Mouse (Mus musculus): ENCODE measurements at regions not wholly inside any gene's neighbourhood (a gene's known extent, or its start where the extent isn't known, plus 50 kb on each side); places are given as distances from the start of the nearest gene placed in this dataset.

GRCm38 (mm10) chr8:7827811-7828210 is 833.2 kb downstream of the Efnb2 start:
- TF ChIP-seq GATA1 (IDR thresholded peaks at IDR 0.05; ENCODE audit: borderline replicate concordance, low read length) (no peak), FLI1 (IDR thresholded peaks at IDR 0.05; ENCODE audit: low read length) (no peak)
- no peaks in the 10 kb centered on the region for H3K4me1 ChIP-seq
- H3K27me3 ChIP-seq (replicated peaks) = no peaks in the 10 kb centered on the region
- no peaks in the 10 kb centered on the region for H3K36me3 ChIP-seq (replicated peaks; ENCODE audit: low read length)
- H3K9me3 ChIP-seq = no peaks in the 10 kb centered on the region
- H3K4me3 ChIP-seq (replicated peaks) = no peak overlapping the region

GRCm38 (mm10) chr8:7808395-7808794 is 852.6 kb downstream of the Efnb2 start:
- TF ChIP-seq GATA1 (IDR thresholded peaks at IDR 0.05; ENCODE audit: borderline replicate concordance, low read length) = no peak
- no peak for TF ChIP-seq FLI1 (IDR thresholded peaks at IDR 0.05; ENCODE audit: low read length)
- Histone ChIP-seq H3K9me3 (0 out of 2 replicates have a peak, but pooled peaks cover 3% of the 10 kb centered on the region), H3K27me3 (replicated peaks) (no peaks in the 10 kb centered on the region), H3K4me1 (no peaks in the 10 kb centered on the region), H3K4me3 (replicated peaks) (no peak overlapping the region), H3K36me3 (replicated peaks; ENCODE audit: low read length) (no peaks in the 10 kb centered on the region)

- Histone ChIP-seq H3K4me3 (replicated peaks) (no peak overlapping the region), H3K27me3 (replicated peaks) (no peaks in the 10 kb centered on the region), H3K36me3 (replicated peaks; ENCODE audit: low read length) (no peaks in the 10 kb centered on the region), H3K4me1 (no peaks in the 10 kb centered on the region), H3K9me3 (no peaks in the 10 kb centered on the region; the same call in 1 of the 2 replicates)
- TF ChIP-seq FLI1 (IDR thresholded peaks at IDR 0.05; ENCODE audit: low read length) = no peak
- TF ChIP-seq GATA1 (IDR thresholded peaks at IDR 0.05; ENCODE audit: borderline replicate concordance, low read length) = no peak
These were observed 861.8 kb downstream of the Efnb2 start for GRCm38 (mm10) chr8:7799221-7799620.

- Histone ChIP-seq H3K4me3 (replicated peaks) (no peak overlapping the region), H3K4me1 (no peaks in the 10 kb centered on the region), H3K27me3 (replicated peaks) (no peaks in the 10 kb centered on the region), H3K9me3 (no peaks in the 10 kb centered on the region; the same call in 1 of the 2 replicates), H3K36me3 (replicated peaks; ENCODE audit: low read length) (no peaks in the 10 kb centered on the region)
- TF ChIP-seq FLI1 (IDR thresholded peaks at IDR 0.05; ENCODE audit: low read length) = no peak
- no peak for TF ChIP-seq GATA1 (IDR thresholded peaks at IDR 0.05; ENCODE audit: borderline replicate concordance, low read length)
These were observed 864.9 kb downstream of the Efnb2 start for GRCm38 (mm10) chr8:7796156-7796555.

GRCm38 (mm10) chr8:7763820-7764219 is 897.2 kb downstream of the Efnb2 start:
- Histone ChIP-seq H3K9me3 (no peaks in the 10 kb centered on the region), H3K36me3 (replicated peaks; ENCODE audit: low read length) (no peaks in the 10 kb centered on the region), H3K27me3 (replicated peaks) (no peaks in the 10 kb centered on the region), H3K4me1 (no peaks in the 10 kb centered on the region), H3K4me3 (replicated peaks) (no peak overlapping the region)
- TF ChIP-seq FLI1 (IDR thresholded peaks at IDR 0.05; ENCODE audit: low read length) (no peak), GATA1 (IDR thresholded peaks at IDR 0.05; ENCODE audit: borderline replicate concordance, low read length) (no peak)

- TF ChIP-seq GATA1 (IDR thresholded peaks at IDR 0.05; ENCODE audit: borderline replicate concordance, low read length) = no peak
- no peak for TF ChIP-seq FLI1 (IDR thresholded peaks at IDR 0.05; ENCODE audit: low read length)
- H3K9me3 ChIP-seq = no peaks in the 10 kb centered on the region
- H3K4me3 ChIP-seq (replicated peaks) = no peak overlapping the region
- H3K27me3 ChIP-seq (replicated peaks) = no peaks in the 10 kb centered on the region
- H3K4me1 ChIP-seq = no peaks in the 10 kb centered on the region
- H3K36me3 ChIP-seq (replicated peaks; ENCODE audit: low read length) = no peaks in the 10 kb centered on the region
These were observed 900.1 kb downstream of the Efnb2 start for GRCm38 (mm10) chr8:7760987-7761386.

- no peak overlapping the region for H3K4me3 ChIP-seq (replicated peaks)
- H3K9me3 ChIP-seq = peaks cover 3% of the 10 kb centered on the region; the same call in 1 of the 2 replicates
- no peaks in the 10 kb centered on the region for H3K4me1 ChIP-seq
- no peaks in the 10 kb centered on the region for H3K36me3 ChIP-seq (replicated peaks; ENCODE audit: low read length)
- no peaks in the 10 kb centered on the region for H3K27me3 ChIP-seq (replicated peaks)
- TF ChIP-seq GATA1 (IDR thresholded peaks at IDR 0.05; ENCODE audit: borderline replicate concordance, low read length) (no peak), FLI1 (IDR thresholded peaks at IDR 0.05; ENCODE audit: low read length) (no peak)
These were observed 928.3 kb downstream of the Efnb2 start for GRCm38 (mm10) chr8:7732726-7733125.

GRCm38 (mm10) chr8:7721880-7722279 is 939.2 kb downstream of the Efnb2 start:
- Histone ChIP-seq H3K27me3 (replicated peaks) (no peaks in the 10 kb centered on the region), H3K4me3 (replicated peaks) (no peak overlapping the region), H3K4me1 (no peaks in the 10 kb centered on the region), H3K9me3 (no peaks in the 10 kb centered on the region), H3K36me3 (replicated peaks; ENCODE audit: low read length) (no peaks in the 10 kb centered on the region)
- TF ChIP-seq GATA1 (IDR thresholded peaks at IDR 0.05; ENCODE audit: borderline replicate concordance, low read length) (no peak), FLI1 (IDR thresholded peaks at IDR 0.05; ENCODE audit: low read length) (no peak)

GRCm38 (mm10) chr8:7718898-7719696 is 941.9 kb downstream of the Efnb2 start:
- no peaks in the 10 kb centered on the region for H3K36me3 ChIP-seq (replicated peaks; ENCODE audit: low read length)
- TF ChIP-seq GATA1 (IDR thresholded peaks at IDR 0.05; ENCODE audit: borderline replicate concordance, low read length) = no peak
- TF ChIP-seq FLI1 (IDR thresholded peaks at IDR 0.05; ENCODE audit: low read length) = no peak
- H3K4me3 ChIP-seq (replicated peaks) = no peak overlapping the region
- no peaks in the 10 kb centered on the region for H3K27me3 ChIP-seq (replicated peaks)
- H3K4me1 ChIP-seq = no peaks in the 10 kb centered on the region
- no peaks in the 10 kb centered on the region for H3K9me3 ChIP-seq

GRCm38 (mm10) chr8:7710764-7711163 is 950.3 kb downstream of the Efnb2 start:
- H3K36me3 ChIP-seq (replicated peaks; ENCODE audit: low read length) = no peaks in the 10 kb centered on the region
- no peaks in the 10 kb centered on the region for H3K4me1 ChIP-seq
- H3K9me3 ChIP-seq = no peaks in the 10 kb centered on the region
- no peaks in the 10 kb centered on the region for H3K27me3 ChIP-seq (replicated peaks)
- TF ChIP-seq GATA1 (IDR thresholded peaks at IDR 0.05; ENCODE audit: borderline replicate concordance, low read length) (no peak), FLI1 (IDR thresholded peaks at IDR 0.05; ENCODE audit: low read length) (no peak)
- H3K4me3 ChIP-seq (replicated peaks) = no peak overlapping the region
